Mouse (Mus musculus): ENCODE measurements around the gene Mrps12.

- TF ChIP-seq CTCF (IDR thresholded peaks at IDR 0.05; ENCODE audit: borderline replicate concordance, control insufficient read depth, extremely low read depth, insufficient read depth, low read length, poor library complexity): no peak
- no peak for TF ChIP-seq POLR2A (IDR thresholded peaks at IDR 0.05; ENCODE audit: control insufficient read depth, extremely low read depth, insufficient read depth, low read length, poor library complexity)
Observed at GRCm38 (mm10) chr7:28766173-28766879, 24.7 kb upstream of the Mrps12 start, which contains the start of gene Sirt2.

All from thymus, adult 2 months (tissue).